Mouse (Mus musculus) lung, postnatal 0 days (tissue): Measurements from ENCODE around the gene Atp6ap2. TPM values are rescaled to one million over a fixed set of nuclear protein-coding genes. Genes with fewer than 3 reads are reported as not detected.

Source experiments
- ATAC-seq: fragments of 200-750 bp; cut with Nextera tagmentation; 2 replicates; pipeline ENCODE4 v1.8.0; 2017; ENCODE audit warnings: moderate library complexity
- DNase-seq: peaks from one replicate; pipeline ENCODE4 v3.0.0-alpha.2; 2016; ENCODE audit warnings: low spot score
- H3K27ac ChIP-seq: fragments of 300-500 bp; sonication (generic); 2 replicates; pipeline ENCODE4 v1.5.1; 2014; ENCODE audit warnings: antibody characterized with exemption, mild to moderate bottlenecking, low read length, mixed read lengths
- H3K27me3 ChIP-seq: fragments of 300-500 bp; sonication (generic); replicated peaks from 2 replicates; pipeline ENCODE4 v1.6.1; 2014; ENCODE audit warnings: low read length, mixed read lengths; ENCODE audit not compliant: insufficient read depth
- H3K36me3 ChIP-seq: fragments of 300-500 bp; sonication (generic); 2 replicates; pipeline ENCODE4 v1.6.1; 2014; ENCODE audit warnings: low read length, mixed read lengths; ENCODE audit not compliant: insufficient read depth
- H3K4me1 ChIP-seq: fragments of 300-500 bp; sonication (generic); 2 replicates; pipeline ENCODE4 v1.6.1; 2014; ENCODE audit warnings: antibody characterized with exemption, low read depth, low read length, mixed read lengths; ENCODE audit not compliant: insufficient read depth
- H3K4me2 ChIP-seq: fragments of 300-500 bp; sonication (generic); replicated peaks from 2 replicates; pipeline ENCODE4 v1.6.1; 2014; ENCODE audit warnings: low read depth, mild to moderate bottlenecking, low read length, moderate library complexity, mixed read lengths
- H3K4me3 ChIP-seq: fragments of 300-500 bp; sonication (generic); 2 replicates; pipeline ENCODE4 v1.5.1; 2014; ENCODE audit warnings: low read depth, low read length
- H3K9ac ChIP-seq: fragments of 300-500 bp; sonication (generic); replicated peaks from 2 replicates; pipeline ENCODE4 v1.6.1; 2014; ENCODE audit warnings: low read depth, mild to moderate bottlenecking
- H3K9me3 ChIP-seq: fragments of 300-500 bp; sonication (generic); 2 replicates; pipeline ENCODE4 v1.6.1; 2016; ENCODE audit warnings: low read length, mixed read lengths
- CTCF ChIP-seq: IDR thresholded peaks from 2 replicates; pipeline ENCODE4 v1.5.1; 2016; ENCODE audit warnings: antibody characterized with exemption, mild to moderate bottlenecking
- EP300 ChIP-seq: IDR thresholded peaks from 2 replicates; pipeline ENCODE4 v1.6.1; 2016; ENCODE audit warnings: antibody characterized with exemption, mild to moderate bottlenecking, control low read depth
- WGBS: fragments of 180-500 bp; shearing (Covaris S2); extraction: QIAGEN DNeasy Blood & Tissue Kit; methylation state at CpG from one replicate; pipeline ENCODE4 v1.1.7; 2014; 5-methylcytosine and 5-hydroxymethylcytosine counted together
- polyA plus RNA-seq: library from polyadenylated mRNA; unstranded; fragments of >200 nt; fragmentation: Nextera tagmentation; extraction: Ambion mirVana; gene quantifications from 2 replicates; pipeline ENCODE4 v1.2.1, GENCODE M21; 2015

The Atp6ap2 gene
- 103 TPM in 2 replicates for polyA plus RNA-seq

DNA sequence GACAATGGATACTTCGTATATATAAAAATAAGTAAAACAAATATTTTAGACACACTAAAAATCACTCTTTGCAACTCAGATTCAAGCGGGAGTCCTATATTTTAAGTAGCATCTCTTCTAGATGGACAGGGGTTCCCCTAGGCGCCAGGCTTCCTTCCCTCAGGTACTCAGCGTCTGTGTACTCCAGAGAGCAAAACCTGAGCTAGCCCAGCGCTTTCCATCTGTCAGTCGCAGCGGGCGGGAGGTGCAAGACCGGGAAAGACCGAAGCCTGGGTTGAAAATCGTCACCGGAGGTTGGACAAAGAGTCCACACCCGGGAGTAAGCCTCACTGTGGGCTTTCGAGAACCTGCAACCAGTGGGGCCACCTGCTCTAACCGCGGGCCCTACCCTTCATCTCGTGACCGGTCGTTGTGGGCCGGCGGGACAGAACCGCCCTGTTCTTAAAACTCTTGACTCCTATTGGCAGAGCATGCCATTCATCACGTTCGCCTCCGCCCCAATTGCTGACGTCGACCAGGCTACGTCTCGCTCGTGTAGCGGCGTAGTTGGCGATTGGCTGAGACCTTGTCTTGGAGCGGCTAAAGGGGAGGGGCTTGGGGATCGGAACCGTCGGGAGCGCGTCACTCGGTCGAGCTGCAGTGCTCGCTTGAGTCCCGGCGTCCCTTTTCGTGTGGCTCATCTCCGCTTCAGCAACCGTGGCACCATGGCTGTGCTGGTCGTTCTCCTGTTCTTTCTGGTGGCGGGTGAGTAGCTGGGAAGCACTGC lies at the start of gene Atp6ap2:
Gene Atp6ap2, plus strand, starts transcription at position 610 of the 766 bp plus-strand sequence.
- Histone ChIP-seq H3K4me3 (peak within 1 kb of the TSS; percentile 64), H3K4me1 (no peaks in the 10 kb centered on the region), H3K27me3 (no peaks in the 10 kb centered on the region), H3K27ac (peak within 1 kb of the TSS; percentile 80), H3K9ac (peak within 1 kb of the TSS; percentile 63), H3K9me3 (no peaks in the 10 kb centered on the region), H3K36me3 (no peaks in the 10 kb centered on the region), H3K4me2 (peak within 1 kb of the TSS; percentile 58)
- WGBS, result 13% methylated on average over 46 of the region's 49 CpGs
- ATAC-seq (peak; percentile 100), DNase-seq (peak; percentile 96)
- TF ChIP-seq CTCF (no peak), EP300 (no peak)

GRCm38 (mm10) chrX:12544417-12544816 lies 43.2 kb upstream of the Atp6ap2 start:
- ATAC-seq (no peak), DNase-seq (no peak)
- H3K9ac ChIP-seq, result no peak overlapping the region
- WGBS, result 67% methylated on average over 1 of the region's 1 CpGs
- H3K4me2 ChIP-seq, result no peak overlapping the region
- no peak overlapping the region for H3K4me3 ChIP-seq
- no peaks in the 10 kb centered on the region for H3K9me3 ChIP-seq
- no peak overlapping the region for H3K27ac ChIP-seq
- TF ChIP-seq EP300, result no peak
- no peak for TF ChIP-seq CTCF
- no peaks in the 10 kb centered on the region for H3K36me3 ChIP-seq
- no peaks in the 10 kb centered on the region for H3K27me3 ChIP-seq
- H3K4me1 ChIP-seq, result no peaks in the 10 kb centered on the region

DNA sequence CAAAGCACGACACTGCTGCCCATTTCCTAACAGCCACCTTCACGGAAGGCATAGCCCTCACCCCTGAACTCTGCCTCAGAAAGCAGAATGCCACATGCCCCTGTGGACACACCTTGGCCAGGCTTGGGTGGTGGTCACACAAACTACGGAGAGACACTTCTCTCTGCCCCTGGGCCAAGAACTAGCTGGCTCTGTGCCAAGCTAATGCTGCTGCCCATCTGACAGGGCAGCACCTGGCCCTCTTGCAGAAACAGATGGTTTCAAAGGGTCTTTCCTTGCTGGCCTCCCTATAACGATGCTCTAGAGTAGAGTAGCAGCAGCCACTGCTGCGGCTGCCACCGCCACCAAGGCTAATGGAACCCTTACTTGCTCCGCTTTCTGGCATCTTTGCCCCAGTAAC lies 30.5 kb upstream of the Atp6ap2 start:
- H3K9me3 ChIP-seq, result no peaks in the 10 kb centered on the region
- no peak overlapping the region for H3K9ac ChIP-seq
- TF ChIP-seq EP300 (no peak), CTCF (no peak)
- 68% methylated on average over 7 of the region's 7 CpGs for WGBS
- no peak overlapping the region for H3K27ac ChIP-seq
- H3K4me1 ChIP-seq, result no peaks in the 10 kb centered on the region
- no peak overlapping the region for H3K4me2 ChIP-seq
- H3K4me3 ChIP-seq, result no peak overlapping the region
- ATAC-seq (no peak), DNase-seq (no peak)
- no peaks in the 10 kb centered on the region for H3K27me3 ChIP-seq
- H3K36me3 ChIP-seq, result no peaks in the 10 kb centered on the region

DNA sequence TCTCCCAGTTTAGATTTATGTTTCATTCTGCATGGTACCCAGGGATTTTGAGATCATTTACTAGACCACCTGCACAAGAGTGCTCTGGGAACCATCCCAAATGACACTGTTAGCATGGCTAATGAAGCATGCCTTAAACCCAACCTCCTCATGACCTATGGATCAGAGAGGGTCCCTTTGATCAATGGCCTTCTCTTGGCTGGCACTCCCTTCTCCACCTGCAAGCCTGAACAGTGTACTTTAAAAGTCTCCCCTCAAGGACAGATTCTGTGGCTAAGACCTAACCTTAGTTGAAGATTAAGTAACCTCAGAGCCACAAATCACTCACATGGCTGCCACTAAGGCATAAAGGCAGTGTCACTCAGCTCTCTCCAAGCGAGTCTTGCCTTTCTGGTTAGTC lies 16.2 kb upstream of the Atp6ap2 start:
- 63% methylated on average over 1 of the region's 1 CpGs for WGBS
- Histone ChIP-seq H3K27me3 (no peaks in the 10 kb centered on the region), H3K27ac (no peak overlapping the region), H3K4me3 (no peak overlapping the region), H3K4me2 (no peak overlapping the region), H3K9ac (no peak overlapping the region), H3K9me3 (no peaks in the 10 kb centered on the region), H3K36me3 (no peaks in the 10 kb centered on the region), H3K4me1 (no peaks in the 10 kb centered on the region)
- DNase-seq, result no peak
- ATAC-seq, result no peak
- TF ChIP-seq CTCF (no peak), EP300 (no peak)

DNA sequence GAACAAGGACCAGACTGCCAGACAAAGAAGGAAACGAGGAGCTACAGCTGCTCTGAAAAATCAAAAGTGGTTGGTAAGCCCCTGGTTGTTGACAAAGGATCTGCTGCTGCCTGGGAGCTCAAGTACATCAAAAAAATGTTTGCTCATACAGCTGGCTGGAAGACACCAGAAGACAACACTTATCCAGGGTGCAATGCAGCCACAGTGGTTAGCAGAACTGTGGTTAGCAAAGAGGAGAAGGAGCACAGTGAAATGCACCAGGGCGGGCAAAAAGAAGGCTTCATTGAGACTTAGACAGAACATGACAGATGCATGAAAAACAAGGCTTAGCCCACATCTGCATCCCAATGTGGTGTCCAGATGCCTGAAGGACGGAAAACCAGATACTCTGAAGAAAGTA lies 9.7 kb upstream of the Atp6ap2 start:
- Histone ChIP-seq H3K27ac (no peak overlapping the region), H3K4me3 (no peak overlapping the region), H3K4me1 (no peaks in the 10 kb centered on the region), H3K9me3 (no peaks in the 10 kb centered on the region), H3K27me3 (no peaks in the 10 kb centered on the region), H3K36me3 (no peaks in the 10 kb centered on the region), H3K4me2 (no peak overlapping the region), H3K9ac (no peak overlapping the region)
- DNase-seq, result no peak
- TF ChIP-seq EP300, result no peak
- no peak for TF ChIP-seq CTCF
- ATAC-seq, result no peak
- 40% methylated on average over 3 of the region's 3 CpGs for WGBS

GRCm38 (mm10) chrX:12578339-12578868 lies 9.2 kb upstream of the Atp6ap2 start:
- H3K4me1 ChIP-seq, result no peaks in the 10 kb centered on the region
- no peak for ATAC-seq
- H3K27me3 ChIP-seq, result no peaks in the 10 kb centered on the region
- TF ChIP-seq CTCF (no peak), EP300 (peak; percentile 19; the same call in 1 of the 2 replicates)
- H3K36me3 ChIP-seq, result no peaks in the 10 kb centered on the region
- H3K9ac ChIP-seq, result no peak overlapping the region
- no peak for DNase-seq
- no peaks in the 10 kb centered on the region for H3K9me3 ChIP-seq
- no peak overlapping the region for H3K27ac ChIP-seq
- 26% methylated on average over 2 of the region's 2 CpGs for WGBS
- no peak overlapping the region for H3K4me3 ChIP-seq
- no peak overlapping the region for H3K4me2 ChIP-seq
